Mouse (Mus musculus): ENCODE data around the gene Defa20. TPM values are rescaled to one million over a fixed set of nuclear protein-coding genes. Genes with fewer than 3 reads are reported as not detected.
"Not testable (repeated sequence)": the region's sequence is repeated elsewhere in the genome, so short reads cannot be mapped to it uniquely, and the experiment has no call there.

Gene Defa20
- not detected for total RNA-seq (2022)

- not testable (repeated sequence) for DNase-seq (ENCODE audit: low spot score)
Measured at GRCm38 (mm10) chr8:21508958-21509357, at the start of gene Defa20. TSS of gene Defa20 (plus strand) at chr8:21509258.

- DNase-seq (ENCODE audit: low spot score): not testable (repeated sequence)
Measured at GRCm38 (mm10) chr8:21528732-21529131, 19.7 kb downstream of the Defa20 start, which contains the start of gene Defa32. TSS of gene Defa32 (plus strand) at chr8:21529032.

Other genes starting within 250 kb of the Defa20 start
- not detected for gene Defa27, start 193.7 kb upstream of the Defa20 start, total RNA-seq (2022)
- not detected for gene Defa29, start 182.2 kb upstream of the Defa20 start, total RNA-seq (2022)
- gene Defa2, start 130.7 kb upstream of the Defa20 start, total RNA-seq (2022): not detected
- not detected for gene Defa33, start 117.4 kb upstream of the Defa20 start, total RNA-seq (2022)
- not detected for gene Defa36, start 81.8 kb upstream of the Defa20 start, total RNA-seq (2022)
- not detected for gene Gm7849, start 52.7 kb upstream of the Defa20 start, total RNA-seq (2022)
- gene Defa32, start 19.8 kb downstream of the Defa20 start, total RNA-seq (2022): not detected
- not detected for gene Defa37, start 56.1 kb downstream of the Defa20 start, total RNA-seq (2022)
- not detected for gene Defa28, start 73.7 kb downstream of the Defa20 start, total RNA-seq (2022)
- not detected for gene Gm7861, start 85.2 kb downstream of the Defa20 start, total RNA-seq (2022)
- not detected for gene Defa26, start 108.9 kb downstream of the Defa20 start, total RNA-seq (2022)
- not detected for gene Defa17, start 146.5 kb downstream of the Defa20 start, total RNA-seq (2022)
- gene Defa34, start 156.5 kb downstream of the Defa20 start, total RNA-seq (2022): not detected
- not detected for gene AY761184, start 194.4 kb downstream of the Defa20 start, total RNA-seq (2022)
- not detected for gene Defa24, start 225.2 kb downstream of the Defa20 start, total RNA-seq (2022)

All from heart, adult 8-10 months (tissue).